Mouse (Mus musculus): ENCODE measurements around the gene Ftl1. TPM values are rescaled to one million over a fixed set of nuclear protein-coding genes. Genes with fewer than 3 reads are reported as not detected.

The Ftl1 gene
- total RNA-seq, 1 experiment from 2014 or later: 599 TPM

- ATAC-seq (replicated peaks in 1 of 2; ENCODE audit: insufficient read depth in 1 of 2, low FRiP score in 2 of 2, low TSS enrichment in 1 of 2, low read depth in 1 of 2, poor library complexity in 2 of 2, severe bottlenecking in 2 of 2): no peak
Observed at GRCm38 (mm10) chr7:45460377-45460776, 693 bp upstream of the Ftl1 start.

GRCm38 (mm10) chr7:45458748-45459563 lies 728 bp downstream of the Ftl1 start:
- ATAC-seq (replicated peaks in 1 of 2; ENCODE audit: insufficient read depth in 1 of 2, low FRiP score in 2 of 2, low TSS enrichment in 1 of 2, low read depth in 1 of 2, poor library complexity in 2 of 2, severe bottlenecking in 2 of 2): peak in 1 of 2 experiments; percentile 9; a peak in 1 of 4 replicates

DNA sequence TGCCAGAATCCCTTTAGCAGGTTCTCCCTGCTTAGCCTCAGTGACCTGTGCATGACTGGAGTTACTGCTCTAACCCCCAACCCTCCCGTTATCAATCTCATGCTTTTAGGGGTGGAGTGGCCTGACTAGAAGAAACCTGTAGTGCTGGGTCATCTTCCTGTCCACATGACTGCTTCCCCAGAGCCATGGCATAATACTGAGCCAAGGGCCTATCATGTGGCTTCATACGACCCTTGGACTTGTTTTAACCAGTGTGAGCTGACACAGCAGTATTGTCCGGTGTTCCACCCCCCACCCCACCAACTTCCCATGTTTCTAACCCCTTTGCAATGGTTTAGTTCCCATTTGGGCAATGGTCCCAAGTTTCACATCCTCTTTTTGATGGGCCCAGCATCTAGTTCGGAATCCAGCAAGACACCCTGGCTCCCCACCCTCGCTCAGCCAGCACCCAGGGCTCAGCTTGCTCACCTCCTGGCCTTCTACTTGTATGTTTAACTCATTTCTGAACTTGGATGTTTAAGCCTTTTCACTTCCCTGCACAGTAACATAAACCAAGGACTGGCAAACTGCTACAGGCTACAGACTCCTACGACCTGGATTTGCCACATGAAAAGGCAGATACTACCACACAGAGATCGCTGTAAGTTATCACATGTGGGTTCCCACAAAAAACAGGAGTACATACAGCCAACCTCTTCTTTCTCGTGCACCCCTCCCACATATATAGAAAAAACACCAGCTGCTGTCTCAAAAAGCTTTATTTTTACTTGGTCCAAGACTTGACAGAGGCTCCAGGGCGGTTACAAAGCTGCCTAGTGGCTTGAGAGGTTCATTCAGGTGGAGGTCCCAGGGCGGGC lies 2.3 kb downstream of the Ftl1 start:
- ATAC-seq (replicated peaks in 1 of 2; ENCODE audit: insufficient read depth in 1 of 2, low FRiP score in 2 of 2, low TSS enrichment in 1 of 2, low read depth in 1 of 2, poor library complexity in 2 of 2, severe bottlenecking in 2 of 2): peak; percentile 9 to 18; a peak in 3 of 4 replicates

DNA sequence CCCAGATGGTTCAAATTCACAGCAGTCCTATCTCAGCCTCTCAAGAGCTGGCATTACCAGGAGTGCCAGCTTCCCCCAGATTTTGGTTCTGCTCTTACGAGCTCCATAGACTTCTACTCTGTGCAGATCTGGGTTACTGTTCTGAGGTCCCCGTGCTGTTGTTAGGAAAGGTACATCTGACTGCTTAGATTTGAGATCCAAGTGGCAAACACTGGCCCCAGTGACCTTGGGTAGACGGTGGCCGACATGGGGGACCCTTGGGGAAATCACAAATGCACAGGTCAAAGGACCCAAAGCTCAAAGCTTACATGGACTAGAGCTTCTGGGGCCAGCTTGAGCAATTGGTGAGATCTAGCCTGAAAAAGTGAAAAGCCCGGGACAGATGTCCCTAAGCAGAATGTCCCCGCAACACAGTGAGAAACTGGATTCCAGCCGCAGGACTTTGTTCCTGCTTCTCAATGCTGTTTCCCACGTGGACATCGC lies 2.9 kb downstream of the Ftl1 start:
- ATAC-seq (replicated peaks in 1 of 2; ENCODE audit: insufficient read depth in 1 of 2, low FRiP score in 2 of 2, low TSS enrichment in 1 of 2, low read depth in 1 of 2, poor library complexity in 2 of 2, severe bottlenecking in 2 of 2): no peak

DNA sequence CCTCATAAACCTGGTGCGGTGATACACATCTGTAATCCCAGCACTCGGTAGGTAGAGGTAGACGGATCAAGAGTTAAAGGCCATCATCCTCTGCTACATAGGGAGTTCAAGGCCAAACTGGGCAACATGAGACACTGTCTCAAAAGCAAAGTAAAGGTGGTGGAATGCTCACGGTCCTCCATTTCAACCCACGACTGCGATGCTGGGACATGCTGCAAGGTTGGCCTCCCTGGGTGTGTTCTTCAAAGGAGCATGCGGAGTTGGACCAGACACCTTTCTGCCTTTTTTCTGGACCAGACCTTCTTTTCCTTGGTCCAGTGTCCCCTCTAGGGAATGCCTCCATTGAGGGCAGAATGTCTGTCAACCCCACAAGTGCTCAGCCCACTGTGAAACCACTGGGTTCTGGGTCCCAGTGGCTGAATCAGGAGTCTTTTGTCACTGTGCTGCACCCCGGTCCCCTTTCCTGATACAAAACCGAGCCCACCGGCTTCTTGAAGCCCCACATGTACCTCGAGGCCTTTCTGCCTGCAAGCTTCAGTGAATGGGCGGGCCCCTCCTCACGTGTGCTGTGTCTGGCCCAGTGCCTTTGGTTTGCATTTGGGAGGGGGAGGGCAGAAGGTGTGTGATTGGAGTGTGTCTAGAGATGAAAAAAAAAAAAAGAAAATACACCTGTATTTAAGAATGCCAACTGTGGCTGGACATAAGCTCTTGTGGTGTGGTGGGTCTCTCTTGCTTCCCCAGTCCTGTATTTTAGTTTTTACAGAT lies 3.6 kb downstream of the Ftl1 start:
- no peak for ATAC-seq (replicated peaks in 1 of 2; ENCODE audit: insufficient read depth in 1 of 2, low FRiP score in 2 of 2, low TSS enrichment in 1 of 2, low read depth in 1 of 2, poor library complexity in 2 of 2, severe bottlenecking in 2 of 2)

- ATAC-seq (replicated peaks in 1 of 2; ENCODE audit: insufficient read depth in 1 of 2, low FRiP score in 2 of 2, low TSS enrichment in 1 of 2, low read depth in 1 of 2, poor library complexity in 2 of 2, severe bottlenecking in 2 of 2): no peak
Observed at GRCm38 (mm10) chr7:45454971-45455370, 4.7 kb downstream of the Ftl1 start.

DNA sequence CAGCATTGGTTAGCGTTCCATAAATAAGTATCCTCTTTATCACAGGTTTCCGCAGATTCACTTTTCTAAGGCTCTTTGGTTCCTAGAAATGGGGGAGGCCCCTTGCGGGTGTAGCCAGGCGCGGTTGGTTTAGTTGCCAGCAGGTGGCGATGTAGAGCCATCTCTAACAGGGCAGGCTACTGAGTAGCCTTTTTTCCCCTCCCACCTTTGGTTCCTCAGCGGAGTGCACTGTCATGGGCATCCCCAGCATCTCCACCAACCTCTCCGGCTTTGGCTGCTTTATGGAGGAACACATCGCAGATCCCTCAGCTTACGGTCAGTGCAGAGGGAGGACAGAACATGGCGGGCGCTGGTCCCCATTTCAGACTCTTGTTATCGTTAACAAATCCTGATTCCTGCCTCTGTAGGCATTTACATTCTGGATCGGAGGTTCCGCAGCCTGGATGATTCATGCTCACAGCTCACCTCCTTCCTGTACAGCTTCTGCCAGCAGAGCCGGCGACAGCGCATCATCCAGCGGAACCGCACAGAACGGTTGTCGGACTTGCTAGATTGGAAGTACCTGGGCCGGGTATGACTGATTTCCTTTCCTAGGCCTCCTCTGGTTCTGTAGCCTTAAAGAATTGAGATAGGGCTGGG lies 8.2 kb downstream of the Ftl1 start:
- ATAC-seq (replicated peaks in 1 of 2; ENCODE audit: insufficient read depth in 1 of 2, low FRiP score in 2 of 2, low TSS enrichment in 1 of 2, low read depth in 1 of 2, poor library complexity in 2 of 2, severe bottlenecking in 2 of 2): peak; percentile 85 to 91

DNA sequence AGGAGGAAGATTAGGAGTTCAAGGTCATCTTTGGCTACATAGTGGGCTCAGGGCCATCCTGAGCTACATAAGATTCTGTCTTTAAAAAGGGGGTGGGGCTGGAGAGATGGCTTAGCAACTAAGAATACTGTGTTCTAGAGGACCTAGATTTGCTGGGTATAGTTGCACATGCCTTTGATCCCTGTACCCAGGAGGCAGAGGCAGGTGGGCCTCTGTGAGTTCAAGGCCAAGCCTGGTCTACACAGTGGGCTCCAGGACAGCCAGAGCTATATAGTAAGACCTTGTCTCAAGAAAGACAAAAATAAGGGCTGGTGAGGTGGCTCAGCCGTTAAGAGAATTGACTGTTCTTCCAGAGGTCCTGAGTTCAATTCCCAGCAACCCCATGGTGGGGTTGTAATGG lies 9.7 kb downstream of the Ftl1 start:
- no peak for ATAC-seq (replicated peaks in 1 of 2; ENCODE audit: insufficient read depth in 1 of 2, low FRiP score in 2 of 2, low TSS enrichment in 1 of 2, low read depth in 1 of 2, poor library complexity in 2 of 2, severe bottlenecking in 2 of 2)

DNA sequence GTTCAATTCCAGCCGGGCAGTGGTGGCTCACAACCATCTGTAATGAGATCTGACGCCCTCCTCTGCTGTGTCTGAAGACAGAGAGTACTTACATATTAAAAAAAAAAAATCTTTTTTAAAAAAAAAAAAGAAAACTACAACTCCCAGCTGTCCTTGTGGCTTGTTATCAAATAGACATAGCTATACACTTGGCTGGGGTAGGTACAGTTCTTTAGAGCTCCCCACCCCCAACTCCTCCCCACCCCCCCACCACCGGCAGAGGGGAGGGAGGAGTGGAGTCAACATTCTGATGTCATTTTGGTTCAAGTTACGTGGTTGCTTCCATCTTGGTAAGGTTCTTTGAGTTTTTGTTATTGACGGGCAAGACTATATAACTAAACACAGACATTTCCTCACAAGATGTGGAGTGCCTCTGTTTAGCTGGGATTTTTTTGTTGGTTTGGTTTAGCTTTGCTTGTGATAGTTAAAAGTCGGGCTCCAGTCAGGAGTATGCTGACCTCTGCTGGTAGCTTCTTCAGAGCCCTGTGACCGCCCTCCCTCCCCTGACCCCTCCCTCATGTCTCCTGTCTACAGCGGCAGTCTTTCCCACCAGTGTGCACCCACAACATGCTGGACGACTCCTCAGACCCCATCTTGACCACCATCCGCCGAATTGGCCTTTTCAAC lies 12.2 kb downstream of the Ftl1 start:
- ATAC-seq (replicated peaks in 1 of 2; ENCODE audit: insufficient read depth in 1 of 2, low FRiP score in 2 of 2, low TSS enrichment in 1 of 2, low read depth in 1 of 2, poor library complexity in 2 of 2, severe bottlenecking in 2 of 2): no peak

- ATAC-seq (replicated peaks in 1 of 2; ENCODE audit: insufficient read depth in 1 of 2, low FRiP score in 2 of 2, low TSS enrichment in 1 of 2, low read depth in 1 of 2, poor library complexity in 2 of 2, severe bottlenecking in 2 of 2): no peak
Observed at GRCm38 (mm10) chr7:45446589-45446988, 13.1 kb downstream of the Ftl1 start.

- no peak for ATAC-seq (replicated peaks in 1 of 2; ENCODE audit: insufficient read depth in 1 of 2, low FRiP score in 2 of 2, low TSS enrichment in 1 of 2, low read depth in 1 of 2, poor library complexity in 2 of 2, severe bottlenecking in 2 of 2)
Observed at GRCm38 (mm10) chr7:45443526-45444420, 15.9 kb downstream of the Ftl1 start.

DNA sequence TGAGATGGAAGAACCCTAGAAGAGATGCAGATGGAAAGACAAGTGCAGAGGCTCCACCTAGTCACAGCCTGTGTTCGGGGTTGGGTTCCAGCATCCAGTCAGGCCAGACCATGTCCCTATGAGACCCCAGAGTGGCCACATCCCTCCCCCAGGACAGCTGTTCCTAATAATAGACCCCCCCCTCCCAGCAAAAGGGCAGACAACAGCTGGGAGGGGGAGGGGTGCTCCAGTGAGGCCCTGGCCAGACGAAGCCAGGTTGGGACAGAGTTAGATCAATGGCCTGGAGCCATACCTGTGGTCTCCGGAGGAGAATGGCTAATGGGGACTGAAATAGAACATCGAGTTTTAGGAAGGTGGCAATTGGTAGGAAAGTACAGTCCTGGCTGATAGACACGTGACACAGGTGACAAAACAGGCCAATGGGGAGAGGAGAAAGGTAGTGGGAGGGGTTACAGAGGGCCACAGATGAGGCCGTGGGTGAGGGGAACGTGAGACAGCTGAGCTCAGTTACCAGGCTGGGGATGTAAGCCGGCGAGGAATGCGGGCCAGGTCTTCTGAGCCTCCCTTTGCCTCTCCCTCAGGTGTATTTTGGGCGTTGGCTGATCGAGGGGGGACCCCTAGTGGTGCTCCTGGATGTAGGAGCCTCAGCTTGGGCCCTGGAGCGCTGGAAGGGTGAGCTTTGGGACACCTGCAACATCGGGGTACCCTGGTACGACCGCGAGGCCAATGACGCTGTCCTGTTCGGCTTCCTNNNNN lies 22.0 kb downstream of the Ftl1 start, which contains the start of gene Ruvbl2:
Gene Ruvbl2 (minus strand): TSS at position 576 of the 756 bp plus-strand sequence.
- ATAC-seq (replicated peaks in 1 of 2; ENCODE audit: insufficient read depth in 1 of 2, low FRiP score in 2 of 2, low TSS enrichment in 1 of 2, low read depth in 1 of 2, poor library complexity in 2 of 2, severe bottlenecking in 2 of 2): no peak

- no peak for ATAC-seq (replicated peaks in 1 of 2; ENCODE audit: insufficient read depth in 1 of 2, low FRiP score in 2 of 2, low TSS enrichment in 1 of 2, low read depth in 1 of 2, poor library complexity in 2 of 2, severe bottlenecking in 2 of 2)
Observed at GRCm38 (mm10) chr7:45437046-45437445, 22.6 kb downstream of the Ftl1 start.

GRCm38 (mm10) chr7:45436444-45436843 lies 23.2 kb downstream of the Ftl1 start:
- no peak for ATAC-seq (replicated peaks in 1 of 2; ENCODE audit: insufficient read depth in 1 of 2, low FRiP score in 2 of 2, low TSS enrichment in 1 of 2, low read depth in 1 of 2, poor library complexity in 2 of 2, severe bottlenecking in 2 of 2)

- ATAC-seq (replicated peaks in 1 of 2; ENCODE audit: insufficient read depth in 1 of 2, low FRiP score in 2 of 2, low TSS enrichment in 1 of 2, low read depth in 1 of 2, poor library complexity in 2 of 2, severe bottlenecking in 2 of 2): no peak
Observed at GRCm38 (mm10) chr7:45435038-45435437, 24.6 kb downstream of the Ftl1 start.

Measured in hematopoietic stem cell, adult 5-6 weeks (primary cell).